Mouse (Mus musculus): ENCODE measurements around the gene Zgpat.
A peak's percentile ranks its signal among the peaks of the same experiment; 100 is the strongest.

Gene Zgpat

DNA sequence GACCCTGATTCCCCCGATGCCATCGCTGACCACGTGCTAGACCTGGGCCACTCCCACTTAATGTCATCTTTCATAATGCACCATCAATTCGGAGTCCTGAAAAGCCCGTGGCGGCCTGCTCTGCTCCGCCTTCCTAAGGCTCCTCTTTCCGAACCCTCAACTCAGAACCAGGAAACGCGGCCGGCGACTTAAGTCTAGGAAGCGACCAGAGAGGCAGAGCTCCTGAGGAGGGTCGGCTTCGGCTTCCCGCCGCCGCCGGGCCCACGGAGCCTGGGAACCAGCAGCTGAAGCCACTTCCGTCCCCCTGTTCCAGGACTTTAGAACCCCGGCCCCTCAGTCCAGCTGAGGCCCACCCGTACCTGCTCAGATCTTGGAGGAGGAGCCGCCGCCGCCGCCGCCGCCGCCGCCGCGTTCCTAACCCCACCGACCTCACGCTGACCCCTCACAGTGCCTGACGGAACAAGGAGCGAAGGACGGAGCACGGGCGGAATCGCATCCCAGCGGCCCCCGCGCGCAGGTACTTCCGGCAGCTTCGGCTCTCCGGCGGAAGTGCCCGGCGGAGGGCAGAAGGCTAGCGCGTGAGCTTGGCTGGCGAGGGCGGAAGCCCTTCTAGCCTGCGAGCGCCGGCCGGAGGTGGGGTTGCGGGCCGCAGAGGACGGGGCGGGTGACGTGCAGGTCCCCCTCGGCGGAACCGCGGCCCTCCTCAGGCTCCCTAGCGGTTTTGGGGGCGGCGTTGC lies at the start of gene Zgpat, which contains the start of gene Arfrp1:
Gene Zgpat, plus strand, starts transcription at position 69 of the 737 bp plus-strand sequence.
Gene Arfrp1, minus strand, starts transcription at position 545 of the 737 bp plus-strand sequence.
- peak; percentile 91 for DNase-seq (ENCODE audit: low read depth)

DNA sequence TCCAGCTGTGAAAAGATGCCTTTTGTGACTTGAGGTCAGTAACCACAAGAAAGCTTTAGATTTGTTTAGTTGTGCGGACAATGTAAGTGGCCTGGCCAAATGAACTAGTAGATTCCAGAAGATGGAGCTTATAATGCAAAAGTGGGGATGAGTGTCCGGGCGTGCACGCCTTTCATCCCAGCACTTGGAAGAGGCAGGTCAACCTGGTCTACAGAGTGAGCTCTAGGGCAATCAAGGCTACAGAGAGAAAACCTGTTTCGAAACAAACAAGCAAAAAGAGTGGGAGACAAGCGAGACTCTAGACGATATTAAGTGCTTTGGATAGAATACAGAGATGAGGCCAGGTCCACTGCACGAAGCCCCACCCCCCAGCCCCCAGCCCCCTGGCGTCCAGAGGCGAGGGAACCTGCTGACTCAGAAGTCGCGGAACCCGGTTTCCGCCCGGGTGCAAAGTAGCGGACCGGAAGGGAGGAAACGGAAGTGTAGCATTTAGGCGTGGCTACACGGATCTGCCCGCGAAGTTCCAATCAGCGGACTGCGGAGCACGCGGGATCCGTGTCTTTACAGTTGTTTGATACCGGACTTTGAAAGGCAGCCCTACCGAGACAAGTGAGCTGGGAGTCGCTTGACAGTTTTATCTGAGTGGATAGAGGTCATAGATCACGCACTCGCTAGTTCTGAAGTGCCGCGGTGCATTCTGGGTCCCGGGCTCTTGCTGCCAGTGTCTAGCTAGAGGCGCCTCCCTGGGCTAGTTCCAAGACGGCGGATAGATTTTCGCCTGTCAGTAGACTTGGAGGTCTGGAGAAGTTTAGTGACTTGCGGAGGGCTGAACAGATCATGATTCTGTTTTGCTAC lies 45.3 kb upstream of the Zgpat start, which contains the start of gene Rtel1:
Gene Rtel1, plus strand, starts transcription at position 492 of the 855 bp plus-strand sequence.
- peak; percentile 93 for DNase-seq (ENCODE audit: low read depth)

DNA sequence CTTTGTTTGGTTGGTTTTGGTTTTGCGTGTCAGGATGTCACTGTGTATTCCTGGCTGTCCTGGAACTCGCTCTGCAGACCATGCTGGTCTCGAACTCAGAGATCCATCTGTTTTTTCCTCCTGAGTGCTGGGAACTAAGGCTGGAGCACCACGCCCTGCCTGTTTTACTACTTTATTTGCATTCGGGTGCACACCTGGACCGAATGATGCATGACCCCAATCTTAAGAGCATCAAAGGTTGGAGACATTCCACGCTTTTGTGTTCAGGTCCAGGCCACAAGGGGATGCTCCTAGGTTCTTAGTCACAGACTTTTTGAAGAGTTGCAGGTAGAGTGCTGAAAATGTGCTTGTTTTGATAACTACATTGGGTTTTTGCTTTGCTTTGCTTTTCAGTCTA lies 44.6 kb upstream of the Zgpat start:
- DNase-seq (ENCODE audit: low read depth) = no peak

DNA sequence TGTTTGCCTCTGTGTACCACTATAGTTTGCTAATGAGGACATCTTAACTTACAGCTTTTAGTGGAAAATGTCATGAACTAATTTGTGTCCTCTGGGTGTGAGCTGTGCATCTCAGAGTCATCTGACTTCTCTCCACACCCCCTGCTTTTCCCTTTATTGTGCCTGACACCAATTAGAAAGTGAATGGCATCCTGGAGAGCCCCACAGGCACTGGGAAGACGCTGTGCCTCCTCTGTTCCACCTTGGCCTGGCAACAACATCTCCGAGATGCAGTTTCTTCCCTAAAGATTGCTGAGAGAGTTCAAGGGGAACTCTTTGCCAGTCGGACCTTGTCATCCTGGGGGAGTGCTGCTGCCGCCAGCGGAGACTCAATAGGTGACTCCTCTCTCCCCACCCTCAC lies 42.6 kb upstream of the Zgpat start:
- no peak for DNase-seq (ENCODE audit: low read depth)

DNA sequence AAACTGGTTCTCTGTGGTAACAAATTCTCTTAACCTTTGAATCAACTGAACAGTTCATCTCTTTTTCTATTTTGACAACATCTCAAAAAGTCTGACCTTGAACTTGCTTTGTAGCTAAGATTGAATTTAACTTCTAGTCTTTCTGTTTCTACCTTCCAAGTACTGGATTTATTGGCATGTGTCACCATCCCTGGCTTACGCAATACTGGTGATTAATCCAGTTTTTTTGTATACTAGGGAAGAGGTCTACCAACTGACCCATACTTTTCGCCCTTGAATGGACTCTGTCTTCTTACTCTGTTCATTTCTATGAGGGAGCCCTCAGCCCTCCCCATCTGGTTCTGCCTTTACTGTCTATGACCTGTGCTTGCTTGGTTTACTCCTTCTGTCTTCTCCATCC lies 38.6 kb upstream of the Zgpat start:
- DNase-seq (ENCODE audit: low read depth) = peak; percentile 66

DNA sequence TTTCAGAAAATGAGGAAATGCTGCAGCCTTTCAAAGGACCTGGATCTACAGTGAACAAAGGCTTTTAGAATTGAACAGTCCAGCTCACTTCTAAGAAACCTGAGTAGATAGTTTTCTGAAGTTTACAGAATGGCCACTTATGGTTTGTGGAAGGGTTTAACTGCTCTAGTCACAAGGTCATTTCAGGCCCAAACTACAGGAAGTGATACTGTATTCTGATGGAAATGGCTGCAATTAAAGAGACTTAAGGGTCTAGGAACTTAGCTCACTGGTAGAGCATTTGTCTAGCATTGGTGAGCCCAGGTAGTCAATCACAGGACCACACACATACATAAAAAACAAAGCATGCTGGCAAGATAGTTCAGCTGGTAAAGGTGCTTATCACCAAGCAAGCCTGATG lies 32.2 kb upstream of the Zgpat start:
- DNase-seq (ENCODE audit: low read depth) = no peak

DNA sequence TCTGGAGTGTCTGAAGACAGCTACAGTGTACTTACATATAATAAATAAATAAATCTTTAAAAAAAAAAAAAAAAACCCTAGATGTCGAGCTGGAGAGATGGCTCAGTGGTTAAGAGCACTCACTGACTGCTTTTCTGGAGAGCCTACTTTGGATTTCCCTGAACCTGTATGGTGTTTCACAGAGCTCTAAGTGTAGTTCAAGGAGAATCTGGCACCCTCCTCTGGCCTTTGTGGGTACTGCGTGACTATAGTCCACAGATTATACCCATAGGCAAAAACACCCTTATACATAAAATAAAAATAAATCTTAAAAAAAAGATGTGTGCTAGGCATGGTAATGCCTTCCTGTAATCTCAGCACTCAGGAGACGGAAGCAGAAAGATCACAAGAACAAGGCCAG lies 30.7 kb upstream of the Zgpat start:
- peak; percentile 88 for DNase-seq (ENCODE audit: low read depth)

DNA sequence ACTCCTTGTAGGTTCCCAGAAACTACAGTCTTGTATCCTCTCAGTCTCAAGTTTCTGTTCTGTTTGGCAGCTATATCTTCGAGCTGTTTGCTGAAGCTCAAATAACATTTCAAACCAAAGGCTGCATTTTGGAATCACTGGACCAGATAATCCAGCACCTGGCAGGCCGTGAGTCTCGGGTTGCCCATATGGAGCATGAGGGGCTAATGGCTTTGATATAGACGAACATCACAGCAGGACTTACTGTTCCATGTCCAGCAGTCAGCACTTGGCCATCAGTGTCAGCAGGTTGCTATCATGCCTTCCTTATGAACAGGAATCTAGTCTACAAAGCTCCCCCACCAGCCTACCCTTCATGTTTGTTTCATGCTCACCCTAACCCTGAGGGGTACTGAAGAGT lies 24.3 kb upstream of the Zgpat start:
- no peak for DNase-seq (ENCODE audit: low read depth)

DNA sequence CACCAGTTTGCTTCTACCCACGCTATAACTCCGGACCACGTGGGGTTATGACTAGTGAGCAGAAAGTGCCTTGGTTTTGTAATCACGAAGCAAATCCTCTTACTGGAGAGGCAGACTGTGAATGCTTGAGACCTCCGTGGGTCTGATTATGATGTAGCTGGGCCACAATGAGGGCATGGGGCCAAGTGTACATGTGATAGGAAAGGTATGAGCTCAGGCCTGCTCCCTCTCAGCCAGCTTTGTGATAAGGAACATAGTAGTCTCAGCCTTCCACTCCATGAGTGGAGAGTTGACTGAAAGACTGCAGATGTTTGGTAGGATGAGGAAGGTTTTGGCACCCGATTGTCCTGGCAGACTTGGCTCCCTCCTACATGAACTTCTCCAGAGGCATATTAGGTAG lies 22.0 kb upstream of the Zgpat start:
- DNase-seq (ENCODE audit: low read depth) = no peak

DNA sequence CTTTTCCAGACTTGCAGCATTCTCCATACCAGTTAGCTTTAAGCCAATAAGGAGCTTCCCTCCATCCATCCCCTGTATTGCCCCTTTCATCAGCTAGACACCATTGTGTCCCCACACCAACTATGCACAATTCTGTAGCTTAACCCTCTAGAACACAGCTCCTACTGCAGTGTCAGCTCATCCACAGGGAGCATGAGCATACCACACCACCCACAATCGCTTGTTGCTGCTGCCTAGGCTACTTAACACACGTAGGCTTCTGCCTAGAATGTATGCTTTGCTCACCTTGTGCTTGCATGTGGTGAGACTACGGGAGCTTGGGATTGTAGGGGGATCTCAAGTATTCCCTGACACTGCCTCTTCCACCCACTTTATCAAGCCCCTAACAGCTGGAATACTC lies 7.9 kb upstream of the Zgpat start:
- no peak for DNase-seq (ENCODE audit: low read depth)

DNA sequence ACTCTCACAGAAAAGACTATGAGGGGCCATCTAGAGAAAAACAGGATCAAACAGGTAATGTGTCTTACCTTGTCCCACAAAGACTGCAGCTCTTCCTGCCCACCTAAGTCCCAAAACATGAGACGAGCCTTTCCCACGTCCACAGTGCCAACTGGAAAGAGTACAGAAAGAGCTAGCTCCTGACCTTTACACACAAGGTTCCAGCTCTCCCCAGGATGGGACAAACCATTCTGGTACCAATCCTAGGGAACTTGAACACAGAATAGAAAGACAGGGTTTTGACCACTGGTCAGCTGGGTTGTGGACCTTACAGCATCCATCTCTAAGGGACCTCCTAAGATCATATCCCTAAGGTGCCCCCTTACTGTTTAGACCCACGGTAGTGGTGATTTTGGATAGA lies 782 bp upstream of the Zgpat start:
- no peak for DNase-seq (ENCODE audit: low read depth)

DNA sequence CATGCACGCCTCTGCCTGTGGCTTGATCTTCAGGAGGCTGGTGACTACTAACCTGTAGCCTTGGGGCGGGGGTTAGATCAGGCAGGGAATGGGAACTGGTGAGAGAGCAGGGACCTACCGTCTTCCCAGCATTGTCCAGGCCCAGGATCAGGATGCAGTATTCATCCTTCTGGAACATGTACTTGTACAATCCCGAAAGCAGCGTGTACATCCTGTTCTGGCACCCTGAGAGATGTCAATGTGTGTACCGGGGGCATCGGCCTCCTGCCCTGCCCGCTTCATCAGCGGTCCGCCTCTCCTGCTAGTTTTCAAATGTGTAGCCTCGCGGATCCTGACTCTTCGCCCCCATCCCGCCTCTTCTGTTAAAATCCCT lies 255 bp upstream of the Zgpat start:
- DNase-seq (ENCODE audit: low read depth) = no peak

DNA sequence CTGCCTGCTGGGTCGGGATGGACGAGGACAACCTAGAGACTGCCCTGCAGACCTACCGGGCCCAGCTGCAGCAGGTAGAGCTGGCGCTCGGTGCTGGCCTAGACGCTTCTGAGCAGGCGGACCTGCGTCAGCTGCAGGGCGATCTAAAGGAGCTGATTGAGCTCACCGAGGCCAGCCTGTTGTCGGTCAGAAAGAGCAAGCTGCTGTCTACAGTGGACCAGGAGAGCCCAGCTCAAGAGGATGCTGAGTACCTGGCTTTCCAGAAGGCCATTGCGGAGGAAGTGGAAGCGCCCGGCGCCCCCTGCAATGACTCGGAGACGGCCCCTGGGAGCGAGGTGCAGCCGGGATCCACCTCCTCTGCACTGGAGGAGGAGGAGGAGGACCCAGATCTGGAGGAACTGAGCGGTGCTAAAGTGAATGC lies 937 bp downstream of the Zgpat start:
- DNase-seq (ENCODE audit: low read depth) = no peak

DNA sequence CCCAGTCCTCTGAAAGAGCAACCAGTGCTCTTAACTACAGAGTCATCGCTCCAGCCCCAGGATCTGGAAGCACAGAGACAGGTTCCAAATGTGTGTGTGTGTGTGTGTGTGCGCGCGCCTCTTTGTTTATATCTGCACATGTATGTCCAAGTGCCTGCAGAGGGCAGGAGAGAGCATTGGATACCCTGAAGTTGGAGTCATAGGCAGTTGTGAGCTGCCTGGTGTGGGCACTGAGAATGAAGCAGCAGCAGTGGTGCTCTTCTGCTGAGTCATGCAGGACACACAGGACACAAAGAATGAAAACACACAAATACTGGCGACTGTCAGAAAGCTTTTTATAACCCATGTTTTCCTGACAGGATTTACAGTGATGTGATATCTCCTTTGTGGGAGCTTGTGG lies 5.3 kb downstream of the Zgpat start:
- peak; percentile 31 for DNase-seq (ENCODE audit: low read depth)

DNA sequence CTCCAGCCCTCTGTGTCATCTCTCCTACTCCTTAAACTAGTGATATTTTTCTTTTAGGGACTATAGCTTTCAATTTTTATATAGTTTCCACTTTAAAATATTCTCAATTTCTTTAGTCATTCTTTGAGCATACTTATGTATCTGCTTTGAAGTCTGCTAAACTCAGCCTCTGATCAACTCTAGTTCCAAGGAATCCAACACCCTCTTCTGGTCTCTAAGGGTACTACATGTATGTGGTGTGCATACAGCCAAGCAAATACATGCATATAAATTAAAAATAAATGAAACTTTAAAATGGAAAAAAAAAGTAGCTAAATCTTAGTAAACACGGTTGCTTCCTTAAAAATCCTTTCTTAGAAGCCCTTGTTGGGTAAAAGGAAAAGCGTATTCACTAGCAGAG lies 11.1 kb downstream of the Zgpat start:
- peak; percentile 68 for DNase-seq (ENCODE audit: low read depth)

DNA sequence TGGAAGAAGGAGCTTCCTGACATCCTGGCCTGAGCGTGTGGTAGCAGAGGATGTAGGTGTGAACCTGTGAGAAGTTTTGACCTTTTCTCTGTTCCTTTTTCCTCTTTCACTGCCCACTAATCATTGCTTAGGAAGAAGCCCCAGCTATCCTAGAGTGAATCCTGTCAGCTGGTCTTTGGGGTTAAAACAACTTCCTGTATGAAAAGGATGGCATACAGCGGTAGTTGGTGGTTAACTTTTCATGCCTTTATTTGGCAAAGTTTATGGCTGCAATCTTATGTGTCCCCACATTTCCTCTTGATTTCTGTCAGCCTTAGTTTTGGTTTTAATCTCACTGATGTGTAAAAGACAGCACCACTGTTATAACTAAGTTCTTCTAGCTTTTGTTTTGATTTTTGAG lies 12.5 kb downstream of the Zgpat start:
- DNase-seq (ENCODE audit: low read depth) = no peak

DNA sequence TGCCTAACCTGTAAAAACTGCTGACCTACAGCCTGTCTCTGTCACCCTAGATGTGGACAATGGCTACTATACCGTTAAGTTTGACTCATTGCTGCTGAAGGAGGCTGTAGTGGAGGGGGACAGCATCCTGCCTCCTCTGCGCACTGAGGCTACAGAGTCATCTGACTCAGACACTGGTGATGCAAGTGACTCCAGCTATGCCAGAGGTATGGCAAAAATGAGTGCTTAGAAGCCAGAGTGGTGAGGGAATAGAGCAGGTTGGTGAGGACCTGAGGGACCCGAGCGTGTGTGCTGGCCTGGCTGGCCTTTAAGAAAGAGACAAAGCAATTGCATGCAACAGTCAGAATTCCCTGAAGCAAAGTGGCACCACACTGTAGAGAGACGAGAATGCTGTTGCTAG lies 14.0 kb downstream of the Zgpat start:
- peak; percentile 9 for DNase-seq (ENCODE audit: low read depth)

DNA sequence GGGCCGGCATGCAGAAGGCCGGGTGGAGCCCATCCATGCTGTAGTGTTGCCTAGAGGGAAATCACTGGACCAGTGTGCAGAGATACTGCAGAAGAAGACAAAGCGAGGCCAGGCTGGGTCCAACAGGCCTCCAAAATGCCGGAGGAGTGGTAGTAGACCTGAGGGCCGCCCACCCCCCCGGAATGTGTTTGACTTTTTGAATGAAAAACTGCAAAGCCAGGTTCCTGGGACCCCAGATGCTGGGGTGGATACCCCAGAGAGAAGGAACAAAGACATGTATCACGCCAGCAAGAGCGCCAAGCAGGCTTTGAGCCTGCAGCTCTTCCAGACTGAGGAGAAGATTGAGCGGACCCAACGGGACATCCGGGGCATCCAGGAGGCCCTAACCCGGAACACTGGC lies 15.1 kb downstream of the Zgpat start, which contains the start of gene Lime1:
Gene Lime1, plus strand, starts transcription at position 301 of the 400 bp plus-strand sequence.
- no peak for DNase-seq (ENCODE audit: low read depth)

DNA sequence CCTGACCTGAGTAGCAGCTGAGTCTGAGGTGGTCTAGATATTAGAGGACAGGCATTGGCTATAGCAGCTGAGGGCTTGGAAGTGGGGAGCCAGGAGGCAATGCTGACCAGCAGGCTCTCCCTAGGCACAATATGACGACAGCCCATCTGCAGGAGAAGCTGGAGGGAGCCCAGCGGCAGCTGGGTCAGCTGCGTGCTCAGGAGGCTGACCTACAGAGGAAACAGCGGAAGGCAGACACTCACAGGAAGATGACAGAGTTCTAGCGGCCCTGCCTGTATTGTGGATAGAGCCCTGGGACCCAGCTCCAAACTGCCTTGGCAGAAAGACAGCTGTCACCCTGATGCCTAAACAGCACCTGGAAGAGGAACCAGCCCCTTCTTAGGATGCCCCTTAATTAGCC lies 15.5 kb downstream of the Zgpat start:
- DNase-seq (ENCODE audit: low read depth) = no peak

DNA sequence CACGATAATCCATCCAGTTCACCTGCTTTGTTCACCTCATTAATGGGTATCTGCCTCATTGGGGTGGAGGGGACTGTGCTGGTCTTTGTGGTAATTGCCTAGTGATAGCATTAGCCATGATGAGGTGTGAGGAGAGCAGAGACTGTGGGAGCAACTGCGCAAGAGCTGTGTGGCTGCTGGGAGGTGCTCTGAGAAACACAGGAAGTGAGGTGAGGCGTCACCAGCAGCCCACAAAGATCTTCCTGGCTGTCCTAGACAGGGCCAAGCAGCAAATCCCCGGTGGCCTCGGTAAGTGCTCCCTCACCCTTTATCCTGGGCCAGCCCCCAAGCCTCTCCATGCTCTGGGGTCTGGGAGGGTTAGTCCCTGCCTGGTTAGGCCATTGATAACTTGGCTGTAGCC lies 16.4 kb downstream of the Zgpat start:
- no peak for DNase-seq (ENCODE audit: low read depth)

DNA sequence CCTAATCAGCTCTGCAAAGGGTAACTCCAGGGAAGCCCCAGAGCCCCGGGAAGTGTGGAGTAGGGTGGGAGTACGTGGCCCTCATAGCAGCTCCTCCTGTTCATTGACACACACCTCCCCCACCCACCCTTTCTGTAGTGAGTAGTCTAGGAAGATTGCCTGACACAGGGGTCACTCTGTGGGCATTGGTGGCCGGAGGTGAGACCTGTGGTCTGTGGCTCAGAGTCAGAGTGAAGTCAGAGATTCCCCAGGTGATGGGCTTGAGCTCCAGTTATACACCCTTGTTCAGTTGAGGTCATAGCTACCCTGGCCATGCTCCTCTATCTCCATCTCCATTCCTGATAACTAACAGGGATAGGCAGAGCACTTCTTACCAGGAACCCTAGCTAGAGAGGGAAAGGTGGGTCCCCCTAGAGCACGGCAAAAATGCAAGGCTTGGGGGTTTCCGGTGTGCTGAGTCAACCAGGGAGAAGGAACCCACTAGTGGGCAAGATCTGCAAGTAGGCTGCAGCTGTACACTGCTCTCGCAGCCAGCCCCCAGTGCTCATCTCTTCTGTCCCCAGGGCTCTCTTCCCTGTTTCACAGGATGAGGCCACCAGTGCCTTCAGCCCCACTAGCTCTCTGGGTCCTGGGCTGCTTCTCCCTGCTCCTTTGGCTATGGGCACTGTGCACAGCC lies 17.0 kb downstream of the Zgpat start:
- DNase-seq (ENCODE audit: low read depth) = no peak

DNA sequence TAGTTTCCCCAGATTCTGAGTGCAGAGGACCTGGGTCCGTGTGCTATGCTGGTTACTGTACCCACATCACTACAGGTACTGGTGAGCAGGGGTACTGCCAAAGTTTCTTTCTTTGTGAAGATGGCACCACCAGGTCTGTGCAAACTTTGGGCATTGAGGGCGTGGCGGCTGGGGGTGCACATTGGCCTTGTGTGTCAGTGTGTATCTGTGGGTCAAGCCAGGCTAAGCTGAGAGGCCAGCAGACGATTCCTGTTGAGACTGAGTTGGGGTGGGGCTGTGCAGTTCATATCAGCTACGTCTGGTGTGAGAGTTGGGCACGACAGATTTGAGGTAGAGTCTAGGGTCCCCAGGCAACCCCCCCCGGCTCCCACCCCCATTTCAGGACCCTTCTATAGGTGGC lies 19.7 kb downstream of the Zgpat start:
- DNase-seq (ENCODE audit: low read depth) = no peak

DNA sequence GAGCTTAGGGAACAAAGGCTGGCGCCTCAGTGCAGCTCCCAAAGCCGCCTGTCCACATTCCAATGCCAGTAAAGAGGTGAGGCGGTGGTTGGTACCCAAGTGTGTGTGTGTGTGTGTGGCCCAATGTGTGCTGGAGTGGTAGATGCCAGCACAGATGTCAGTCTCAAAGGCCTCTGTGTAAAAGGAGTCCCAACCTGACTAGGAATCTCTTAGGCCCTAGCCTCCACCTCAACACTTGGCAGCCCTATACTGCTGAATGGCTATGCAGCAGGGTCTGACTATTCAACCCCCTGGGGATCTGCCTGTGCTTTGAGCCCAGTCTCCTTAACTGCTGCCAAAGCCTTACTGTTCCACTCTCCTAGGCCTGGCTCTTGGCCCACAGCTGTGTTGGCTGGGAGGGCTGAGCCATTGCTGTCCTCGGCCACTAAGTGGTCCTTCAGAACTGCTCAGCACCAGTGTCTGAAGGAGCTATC lies 20.2 kb downstream of the Zgpat start:
- DNase-seq (ENCODE audit: low read depth) = peak; percentile 55
